Mouse (Mus musculus) stomach, postnatal 0 days (tissue): ENCODE data around the gene Boll. TPM values are rescaled to one million over a fixed set of nuclear protein-coding genes. Genes with fewer than 3 reads are reported as not detected.
A peak's percentile ranks its signal among the peaks of the same experiment; 100 is the strongest.

ENCODE experiments used
- ATAC-seq: fragments of 200-750 bp; cut with Nextera tagmentation; 2 replicates; pipeline ENCODE4 v1.8.0; 2017; ENCODE audit not compliant: low FRiP score, low TSS enrichment
- DNase-seq: peaks from one replicate; pipeline ENCODE4 v3.0.0-alpha.2; 2016; ENCODE audit warnings: low spot score
- H3K27ac ChIP-seq: fragments of 300-500 bp; sonication (generic); replicated peaks from 2 replicates; pipeline ENCODE4 v1.5.1; 2014; ENCODE audit warnings: mild to moderate bottlenecking, control low read depth
- H3K27me3 ChIP-seq: fragments of 300-500 bp; sonication (generic); 2 replicates; pipeline ENCODE4 v1.6.1; 2014; ENCODE audit warnings: low read length; ENCODE audit not compliant: control insufficient read depth, insufficient read depth
- H3K36me3 ChIP-seq: fragments of 300-500 bp; sonication (generic); 2 replicates; pipeline ENCODE4 v1.6.1; 2014; ENCODE audit warnings: low read length, mixed read lengths; ENCODE audit not compliant: control insufficient read depth, insufficient read depth
- H3K4me1 ChIP-seq: fragments of 300-500 bp; sonication (generic); replicated peaks from 2 replicates; pipeline ENCODE4 v1.6.1; 2014; ENCODE audit warnings: antibody characterized with exemption; ENCODE audit not compliant: control insufficient read depth, insufficient read depth
- H3K4me2 ChIP-seq: fragments of 300-500 bp; sonication (generic); replicated peaks from 2 replicates; pipeline ENCODE4 v1.6.1; 2014; ENCODE audit warnings: low read depth, mild to moderate bottlenecking, control low read depth, moderate library complexity
- H3K4me3 ChIP-seq: fragments of 300-500 bp; sonication (generic); 2 replicates; pipeline ENCODE4 v1.5.1; 2014; ENCODE audit warnings: low read depth, low read length, control low read depth
- H3K9ac ChIP-seq: fragments of 300-500 bp; sonication (generic); 2 replicates; pipeline ENCODE4 v1.6.1; 2014; ENCODE audit warnings: mild to moderate bottlenecking, low read length, control low read depth, mixed read lengths
- H3K9me3 ChIP-seq: fragments of 300-500 bp; sonication (generic); 2 replicates; pipeline ENCODE4 v1.6.1; 2016; ENCODE audit warnings: low read length; ENCODE audit not compliant: control insufficient read depth
- CTCF ChIP-seq: IDR thresholded peaks from 2 replicates; pipeline ENCODE4 v1.5.1; 2016; ENCODE audit warnings: antibody characterized with exemption, low read depth, mild to moderate bottlenecking, moderate library complexity
- EP300 ChIP-seq: optimal IDR thresholded peaks from 2 replicates; pipeline ENCODE3; 2016; ENCODE audit warnings: antibody characterized with exemption
- WGBS: fragments of 180-500 bp; shearing (Covaris S2); extraction: QIAGEN DNeasy Blood & Tissue Kit; methylation state at CpG from one replicate; pipeline ENCODE4 v1.1.7; 2014; 5-methylcytosine and 5-hydroxymethylcytosine counted together
- polyA plus RNA-seq: library from polyadenylated mRNA; unstranded; fragments of >200 nt; fragmentation: Nextera tagmentation; extraction: Ambion mirVana; gene quantifications from 2 replicates; pipeline ENCODE4 v1.2.1, GENCODE M21; 2015

Boll gene
- polyA plus RNA-seq, 1 experiment from 2014 or later = 0.13 TPM

GRCm38 (mm10) chr1:55208500-55209140 lies 154.6 kb downstream of the Boll start:
- Histone ChIP-seq H3K9ac (no peak overlapping the region), H3K9me3 (no peaks in the 10 kb centered on the region), H3K27me3 (no peaks in the 10 kb centered on the region), H3K27ac (no peak overlapping the region), H3K4me1 (no peaks in the 10 kb centered on the region), H3K4me3 (no peak overlapping the region), H3K36me3 (no peaks in the 10 kb centered on the region; the same call in 1 of the 2 replicates), H3K4me2 (no peak overlapping the region)
- no peak for ATAC-seq
- TF ChIP-seq CTCF = no peak
- TF ChIP-seq EP300 = no peak
- 67% methylated on average over 5 of the region's 5 CpGs for WGBS
- DNase-seq = no peak

DNA sequence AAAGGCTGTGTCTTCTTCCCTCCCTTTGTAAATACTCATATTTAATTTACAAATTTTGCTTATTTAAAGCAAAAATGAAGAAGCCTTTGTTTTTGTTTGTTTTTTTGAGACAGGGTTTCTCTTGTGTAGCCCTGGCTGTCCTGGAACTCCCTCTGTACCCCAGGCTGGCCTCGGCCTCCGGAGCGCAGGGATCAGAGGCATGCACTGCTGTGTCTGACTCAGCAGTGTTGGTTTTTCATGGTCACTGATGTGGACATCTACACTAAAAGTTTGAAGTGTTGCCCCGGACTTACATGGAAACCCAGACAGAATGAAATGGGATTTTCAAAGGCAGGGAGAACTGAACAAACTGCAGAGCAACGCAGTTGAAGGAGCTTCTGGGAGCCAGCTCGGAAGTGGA lies 155.7 kb downstream of the Boll start:
- no peak overlapping the region for H3K4me2 ChIP-seq
- no peak for TF ChIP-seq EP300
- no peak for TF ChIP-seq CTCF
- DNase-seq = no peak
- no peaks in the 10 kb centered on the region; the same call in 1 of the 2 replicates for H3K36me3 ChIP-seq
- WGBS = 87% methylated on average over 6 of the region's 6 CpGs
- no peak for ATAC-seq
- H3K9ac ChIP-seq = no peak overlapping the region
- H3K4me1 ChIP-seq = no peaks in the 10 kb centered on the region
- no peaks in the 10 kb centered on the region for H3K9me3 ChIP-seq
- H3K27ac ChIP-seq = no peak overlapping the region
- no peaks in the 10 kb centered on the region for H3K27me3 ChIP-seq
- H3K4me3 ChIP-seq = no peak overlapping the region

DNA sequence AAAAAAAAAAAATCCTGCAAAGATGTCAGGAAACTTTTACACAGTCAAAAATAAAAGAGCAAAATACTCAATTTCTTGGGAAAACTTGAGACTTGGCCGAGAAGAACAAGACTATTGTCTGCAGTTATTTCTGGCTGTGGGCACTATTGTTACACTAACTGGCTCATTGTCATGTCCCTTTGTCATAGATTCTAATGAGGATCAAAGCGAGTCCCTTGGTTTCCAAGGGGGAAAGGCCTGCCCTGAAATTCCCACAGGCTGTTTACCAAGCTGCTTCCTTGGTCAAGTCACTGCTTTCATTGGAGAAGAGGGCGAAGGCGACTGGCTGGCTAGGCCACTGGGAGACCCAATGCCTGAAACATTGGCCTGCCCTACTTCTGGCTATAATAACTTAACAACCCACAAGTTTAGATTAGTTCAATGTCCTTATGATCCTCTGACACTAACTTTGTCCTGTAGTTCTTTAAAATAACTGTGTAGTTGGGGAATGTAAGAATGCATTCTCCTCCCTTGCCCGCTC lies 157.4 kb downstream of the Boll start:
- Histone ChIP-seq H3K4me2 (no peak overlapping the region), H3K36me3 (no peaks in the 10 kb centered on the region; the same call in 1 of the 2 replicates), H3K4me3 (no peak overlapping the region), H3K9ac (no peak overlapping the region), H3K27me3 (no peaks in the 10 kb centered on the region), H3K4me1 (no peaks in the 10 kb centered on the region), H3K9me3 (no peaks in the 10 kb centered on the region), H3K27ac (no peak overlapping the region)
- TF ChIP-seq EP300 (no peak), CTCF (no peak)
- no peak for ATAC-seq
- no peak for DNase-seq
- 76% methylated on average over 5 of the region's 5 CpGs for WGBS

DNA sequence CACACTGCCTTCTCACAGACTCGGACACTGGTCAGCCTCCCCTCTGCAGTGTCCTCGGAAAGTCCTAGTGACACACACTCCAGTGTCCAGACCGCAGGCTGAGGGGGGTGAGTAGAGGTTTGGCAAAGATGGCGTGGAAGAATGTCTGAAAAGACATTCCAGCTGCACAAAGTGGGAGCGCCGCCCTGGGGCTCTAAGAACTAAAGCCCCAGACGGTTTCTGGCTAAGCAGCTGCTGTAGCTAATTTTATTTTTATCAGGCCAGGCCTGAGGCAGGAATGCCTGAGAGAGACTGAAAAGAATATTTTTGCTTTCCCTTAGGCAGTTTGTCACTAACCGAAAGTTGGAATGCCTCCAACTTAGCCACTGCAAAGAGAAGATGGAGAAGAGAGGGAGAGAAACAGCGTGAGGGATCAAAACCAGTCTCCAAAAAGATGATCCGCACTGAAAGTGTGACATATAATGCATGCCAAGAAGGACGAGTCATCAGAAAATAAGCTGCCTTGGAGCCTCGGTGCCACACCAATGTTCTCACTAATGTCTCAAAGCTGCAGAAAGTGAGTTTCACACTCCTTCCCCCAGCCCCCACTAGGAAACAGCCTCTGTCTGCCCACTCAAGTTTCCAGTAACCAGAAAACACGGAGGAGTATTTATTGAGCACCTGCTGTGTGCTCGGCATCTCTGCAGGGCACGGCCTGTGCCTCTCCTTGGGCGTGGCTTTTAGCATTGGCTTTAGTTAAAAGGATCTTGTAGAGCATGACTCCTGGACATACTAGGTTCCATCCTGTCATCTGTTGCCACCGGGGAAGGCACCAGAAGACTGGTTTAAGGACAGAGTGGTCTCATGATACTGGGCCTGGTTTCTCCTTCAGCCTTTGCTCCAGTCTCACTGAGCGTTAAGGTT lies 161.2 kb downstream of the Boll start:
- DNase-seq (no peak), ATAC-seq (peak; percentile 47; the same call in 1 of the 2 replicates)
- TF ChIP-seq CTCF = peak; percentile 21; the same call in 1 of the 2 replicates
- no peak for TF ChIP-seq EP300
- Histone ChIP-seq H3K36me3 (no peaks in the 10 kb centered on the region; the same call in 1 of the 2 replicates), H3K27ac (peak overlapping the region; percentile 76), H3K9ac (peak overlapping the region; percentile 31; the same call in 1 of the 2 replicates), H3K9me3 (no peaks in the 10 kb centered on the region), H3K27me3 (no peaks in the 10 kb centered on the region), H3K4me2 (peak overlapping the region; percentile 25; the same call in 1 of the 2 replicates), H3K4me3 (no peak overlapping the region), H3K4me1 (no peaks in the 10 kb centered on the region)
- WGBS = 45% methylated on average over 18 of the region's 18 CpGs

- H3K4me2 ChIP-seq = no peak overlapping the region
- WGBS = 29% methylated on average over 3 of the region's 3 CpGs
- H3K27ac ChIP-seq = no peak overlapping the region
- no peaks in the 10 kb centered on the region for H3K9me3 ChIP-seq
- no peak for TF ChIP-seq EP300
- no peak for TF ChIP-seq CTCF
- ATAC-seq (no peak), DNase-seq (no peak)
- H3K4me3 ChIP-seq = no peak overlapping the region
- no peaks in the 10 kb centered on the region for H3K27me3 ChIP-seq
- H3K4me1 ChIP-seq = no peaks in the 10 kb centered on the region
- H3K9ac ChIP-seq = no peak overlapping the region
- no peaks in the 10 kb centered on the region for H3K36me3 ChIP-seq
These were observed 164.6 kb downstream of the Boll start for GRCm38 (mm10) chr1:55198719-55199118.

Other genes starting within 250 kb of the Boll start
- gene Mob4, start 232.2 kb downstream of the Boll start, polyA plus RNA-seq = 128 and 139 TPM in 2 replicates
- gene Rftn2, start 136.7 kb downstream of the Boll start, polyA plus RNA-seq = 3.0 TPM in 2 replicates
- 1.7 and 2.0 TPM in 2 replicates for gene Mars2, start 126.3 kb downstream of the Boll start, polyA plus RNA-seq
- gene Plcl1, start 42.5 kb upstream of the Boll start, polyA plus RNA-seq = 1.6 and 1.7 TPM in 2 replicates